Comparison of ENCODE assay signal across 26 mouse cellular contexts in genomic region chr4:136969096-136969495, GRCm38 (mm10). TPM values are rescaled to one million over a fixed set of nuclear protein-coding genes. Genes with fewer than 3 reads are reported as not detected.
DNase-seq lines count a peak whose midpoint lies in the region; ATAC-seq and TF ChIP-seq lines count a peak whose summit lies in the region.
"Had no signal": no experiment of that assay in that cellular context is flagged by ENCODE, and none has a peak within 500 bp of the region (broad histone marks: within the 10 kb centered on the region; RNA-seq: fewer than 3 reads in every experiment).

No protein-coding gene starts in this region.

- H3K9me3 ChIP-seq in hindbrain, embryonic 10.5 days = no peaks in the 10 kb centered on the region
- H3K9me3 ChIP-seq in hindbrain, embryonic 14.5 days (ENCODE audit: control insufficient read depth, low read length) = no peaks in the 10 kb centered on the region
- H3K9me3 ChIP-seq in midbrain, embryonic 14.5 days (ENCODE audit: control insufficient read depth, low read length) = no peaks in the 10 kb centered on the region
- no peaks in the 10 kb centered on the region for H3K9me3 ChIP-seq in midbrain, embryonic 16.5 days (replicated peaks; ENCODE audit: control insufficient read depth, low read length, poor library complexity, severe bottlenecking)
- peaks cover 5% of the 10 kb centered on the region for H3K9me3 ChIP-seq in CH12.LX (replicated peaks; ENCODE audit: low read length)
- H3K9me3 ChIP-seq: forebrain, embryonic 12.5 days; forebrain, embryonic 15.5 days; G1E; heart, embryonic 10.5 days; heart, embryonic 13.5 days; hindbrain, embryonic 12.5 days had no signal

- no peak for TF ChIP-seq POLR2A in CH12.LX (IDR thresholded peaks at IDR 0.05; ENCODE audit: low read depth, low read length)

- no peaks in the 10 kb centered on the region for H3K36me3 ChIP-seq in hindbrain, embryonic 10.5 days
- no peaks in the 10 kb centered on the region for H3K36me3 ChIP-seq in hindbrain, embryonic 14.5 days (replicated peaks; ENCODE audit: control insufficient read depth, insufficient read depth)
- H3K36me3 ChIP-seq in midbrain, embryonic 14.5 days (ENCODE audit: control insufficient read depth, insufficient read depth, low read length) = no peaks in the 10 kb centered on the region
- no peaks in the 10 kb centered on the region for H3K36me3 ChIP-seq in midbrain, embryonic 16.5 days (ENCODE audit: control insufficient read depth, insufficient read depth, low read length)
- no peaks in the 10 kb centered on the region for H3K36me3 ChIP-seq in CH12.LX (replicated peaks in 1 of 2; ENCODE audit: control insufficient read depth in 1 of 2, insufficient read depth in 1 of 2, low read length in 1 of 2)
- H3K36me3 ChIP-seq: forebrain, embryonic 12.5 days; forebrain, embryonic 15.5 days; G1E; heart, embryonic 10.5 days; heart, embryonic 13.5 days; hindbrain, embryonic 12.5 days had no signal

- WGBS in hindbrain, embryonic 10.5 days = 54% methylated on average over 8 of the region's 8 CpGs
- 53% methylated on average over 8 of the region's 8 CpGs for WGBS in hindbrain, embryonic 14.5 days
- WGBS in midbrain, embryonic 14.5 days = 55% methylated on average over 8 of the region's 8 CpGs
- 52% methylated on average over 8 of the region's 8 CpGs for WGBS in midbrain, embryonic 16.5 days

- in situ Hi-C loops in CH12.LX (cut with MboI; ENCODE audit: low pct_ligation_motif_present, low pct_unique_long_range_greater_than_20kb, low sequenced_read_pairs) = loop anchor here (5.0 kb wide), 1 partner anchor 37 kb away; no protein-coding TSS in a partner anchor

- H3K4me2 ChIP-seq in hindbrain, embryonic 14.5 days (replicated peaks) = no peak overlapping the region
- H3K4me2 ChIP-seq in midbrain, embryonic 14.5 days (ENCODE audit: low read length) = no peak overlapping the region
- H3K4me2 ChIP-seq in midbrain, embryonic 16.5 days (ENCODE audit: low read length) = no peak overlapping the region
- H3K4me2 ChIP-seq in CH12.LX (ENCODE audit: insufficient read depth, low read depth, poor library complexity, severe bottlenecking) = peak overlapping the region; percentile 40
- H3K4me2 ChIP-seq: forebrain, embryonic 12.5 days; forebrain, embryonic 15.5 days; heart, embryonic 13.5 days; hindbrain, embryonic 12.5 days had no signal

- no peak for TF ChIP-seq CTCF in CH12.LX (conservative IDR thresholded peaks at IDR 0.05 in 1 of 2, IDR thresholded peaks at IDR 0.05 in 1 of 2; ENCODE audit: low read depth in 2 of 2, low read length in 2 of 2)

- 0 out of 2 replicates have a peak overlapping the region, but pooled peaks have one; percentile 13 for H3K27ac ChIP-seq in hindbrain, embryonic 10.5 days
- H3K27ac ChIP-seq in hindbrain, embryonic 14.5 days = no peak overlapping the region
- H3K27ac ChIP-seq in midbrain, embryonic 14.5 days (replicated peaks; ENCODE audit: low read depth, low read length) = peak overlapping the region; percentile 13; the same call in 1 of the 2 replicates
- no peak overlapping the region for H3K27ac ChIP-seq in midbrain, embryonic 16.5 days (ENCODE audit: low read length)
- peak overlapping the region; percentile 46; the same call in 1 of the 2 replicates for H3K27ac ChIP-seq in CH12.LX (ENCODE audit: insufficient read depth, low read depth)
- H3K27ac ChIP-seq: forebrain, embryonic 12.5 days; forebrain, embryonic 15.5 days; heart, embryonic 10.5 days; heart, embryonic 13.5 days; hindbrain, embryonic 12.5 days had no signal

- dilution Hi-C loops in CH12.LX (cut with MboI; ENCODE audit: extremely low pct_ligation_motif_present, extremely low pct_unique_long_range_greater_than_20kb, low sequenced_read_pairs) = no loop called here

- peaks cover 80% of the 10 kb centered on the region for H3K4me1 ChIP-seq in hindbrain, embryonic 10.5 days (replicated peaks)
- peaks cover 41% of the 10 kb centered on the region for H3K4me1 ChIP-seq in hindbrain, embryonic 14.5 days (replicated peaks; ENCODE audit: control insufficient read depth, insufficient read depth, low read length)
- peaks cover 54% of the 10 kb centered on the region for H3K4me1 ChIP-seq in midbrain, embryonic 14.5 days (ENCODE audit: control insufficient read depth, insufficient read depth, low read length)
- H3K4me1 ChIP-seq in midbrain, embryonic 16.5 days (ENCODE audit: control insufficient read depth, insufficient read depth, low read length) = peaks cover 29% of the 10 kb centered on the region
- peaks cover 11 to 24% of the 10 kb centered on the region in 2 experiments for H3K4me1 ChIP-seq in CH12.LX (ENCODE audit: control insufficient read depth in 1 of 2, insufficient read depth in 2 of 2)

- ATAC-seq in hindbrain, embryonic 14.5 days (ENCODE audit: low FRiP score) = no peak
- ATAC-seq in midbrain, embryonic 14.5 days (ENCODE audit: low FRiP score, low TSS enrichment) = no peak
- no peak for ATAC-seq in midbrain, embryonic 16.5 days
- ATAC-seq: forebrain, embryonic 15.5 days; hindbrain, embryonic 16.5 days; Patski had no signal

- H3K27me3 ChIP-seq in hindbrain, embryonic 10.5 days (ENCODE audit: insufficient read depth, poor library complexity, severe bottlenecking) = peaks cover 92% of the 10 kb centered on the region
- H3K27me3 ChIP-seq in hindbrain, embryonic 14.5 days (ENCODE audit: control insufficient read depth, insufficient read depth, low read length) = peaks cover 31% of the 10 kb centered on the region
- peaks cover 46% of the 10 kb centered on the region for H3K27me3 ChIP-seq in midbrain, embryonic 14.5 days (ENCODE audit: control insufficient read depth, insufficient read depth, low read length)
- peaks cover 10% of the 10 kb centered on the region for H3K27me3 ChIP-seq in midbrain, embryonic 16.5 days (ENCODE audit: control insufficient read depth, insufficient read depth, low read depth, low read length)
- H3K27me3 ChIP-seq in CH12.LX (replicated peaks) = peaks cover 89% of the 10 kb centered on the region
- H3K27me3 ChIP-seq: Patski had no signal

- DNase-seq in hindbrain, embryonic 10.5 days (ENCODE audit: low spot score) = no peak
- DNase-seq in hindbrain, embryonic 14.5 days (ENCODE audit: low spot score) = no peak
- no peak for DNase-seq in midbrain, embryonic 14.5 days
- DNase-seq in 3134 (ENCODE audit: extremely low read depth, insufficient read length, low spot score) = peak; percentile 29
- DNase-seq in CH12.LX (ENCODE audit: extremely low read depth) = peak; percentile 70
- DNase-seq in heart, adult 8-10 months (ENCODE audit: low spot score) = no peak
- DNase-seq: adrenal gland, postnatal 10 days; adrenal gland, postnatal 36 days; cerebellum, adult 18-20 months; cerebellum, adult 9-10 months; cerebellum, postnatal 14 days; gastrocnemius, postnatal 25 days; heart, adult 18-20 months; heart, postnatal 14 days; heart, postnatal 4 days had no signal

- no peak overlapping the region for H3K9ac ChIP-seq in hindbrain, embryonic 14.5 days
- no peak overlapping the region for H3K9ac ChIP-seq in midbrain, embryonic 14.5 days (replicated peaks; ENCODE audit: low read length)
- no peak overlapping the region for H3K9ac ChIP-seq in midbrain, embryonic 16.5 days (ENCODE audit: low read depth, low read length)
- no peak overlapping the region for H3K9ac ChIP-seq in CH12.LX (ENCODE audit: insufficient read depth, low read depth)
- H3K9ac ChIP-seq: forebrain, embryonic 12.5 days; forebrain, embryonic 15.5 days; heart, embryonic 13.5 days; hindbrain, embryonic 12.5 days had no signal

- no peak for TF ChIP-seq EP300 in CH12.LX (IDR thresholded peaks at IDR 0.05; ENCODE audit: low read length)

- no peaks in the 10 kb centered on the region for H3K79me2 ChIP-seq in CH12.LX (replicated peaks; ENCODE audit: control insufficient read depth, extremely low read depth, insufficient read depth, poor library complexity, severe bottlenecking)

- H3K4me3 ChIP-seq in hindbrain, embryonic 10.5 days = no peak overlapping the region
- no peak overlapping the region for H3K4me3 ChIP-seq in hindbrain, embryonic 14.5 days (replicated peaks; ENCODE audit: low read length)
- H3K4me3 ChIP-seq in midbrain, embryonic 14.5 days (replicated peaks; ENCODE audit: low read depth, low read length) = no peak overlapping the region
- H3K4me3 ChIP-seq in midbrain, embryonic 16.5 days (ENCODE audit: low read depth, low read length) = no peak overlapping the region
- H3K4me3 ChIP-seq in CH12.LX (replicated peaks in 1 of 3; ENCODE audit: low read depth in 2 of 3, low read length in 2 of 3, poor library complexity in 1 of 3) = no peak overlapping the region
- H3K4me3 ChIP-seq: forebrain, embryonic 12.5 days; forebrain, embryonic 15.5 days; heart, embryonic 10.5 days; heart, embryonic 13.5 days; hindbrain, embryonic 12.5 days had no signal

- no peak for TF ChIP-seq RAD21 in CH12.LX (IDR thresholded peaks at IDR 0.05; ENCODE audit: low read depth, low read length)

TF ChIP-seq in CH12.LX, 34 proteins besides CTCF, POLR2A, EP300 and RAD21 (continues in another document):
- TF ChIP-seq RCOR1 (conservative IDR thresholded peaks at IDR 0.05; ENCODE audit: low read depth, low read length) = no peak
- TF ChIP-seq USF1 (IDR thresholded peaks at IDR 0.05; ENCODE audit: low read depth, low read length) = peak; percentile 57
- TF ChIP-seq ZKSCAN1 (IDR thresholded peaks at IDR 0.05; ENCODE audit: borderline replicate concordance, low read depth, low read length) = no peak
- peak; percentile 83 for TF ChIP-seq ETS1 (conservative IDR thresholded peaks at IDR 0.05; ENCODE audit: low read depth, low read length)
- TF ChIP-seq MAX (IDR thresholded peaks at IDR 0.05; ENCODE audit: low read length) = peak; percentile 87
- no peak for TF ChIP-seq POLR2AphosphoS2 (IDR thresholded peaks at IDR 0.05; ENCODE audit: low read depth, low read length)
- peak; percentile 61; the same call in 1 of the 2 replicates for TF ChIP-seq MYC (IDR thresholded peaks at IDR 0.05; ENCODE audit: low read depth, low read length)
- peak; percentile 100 for TF ChIP-seq TCF12 (IDR thresholded peaks at IDR 0.05; ENCODE audit: low read depth, low read length)
- peak; percentile 82 for TF ChIP-seq MXI1 (IDR thresholded peaks at IDR 0.05; ENCODE audit: low read depth, low read length)
- no peak for TF ChIP-seq KAT2A (IDR thresholded peaks at IDR 0.05; ENCODE audit: insufficient replicate concordance, low read length)
- TF ChIP-seq USF2 (conservative IDR thresholded peaks at IDR 0.05; ENCODE audit: low read depth, low read length) = 0 out of 2 replicates have a peak, but pooled peaks have one; percentile 8
- no peak for TF ChIP-seq PAX5 (IDR thresholded peaks at IDR 0.05; ENCODE audit: low read length)

RNA-seq across cellular contexts. Expression of gene Epha8, which starts 12.5 kb away (rescaled TPM):
- 2.4 and 4.6 TPM in 2 replicates for polyA plus RNA-seq in hindbrain, embryonic 10.5 days (2016; fragmentation: Nextera tagmentation; extraction: Ambion mirVana)
- polyA plus RNA-seq in hindbrain, embryonic 14.5 days (2014; fragmentation: Nextera tagmentation; extraction: Ambion mirVana) = 13.8 and 15.5 TPM in 2 replicates
- polyA plus RNA-seq in midbrain, embryonic 14.5 days (2014; fragmentation: Nextera tagmentation; extraction: Ambion mirVana) = 18.5 and 20.5 TPM in 2 replicates
- polyA plus RNA-seq in midbrain, embryonic 16.5 days (2015; fragmentation: Nextera tagmentation; extraction: Ambion mirVana) = 18.4 and 20.7 TPM in 2 replicates
- total RNA-seq in CH12.LX (2012; rRNA removed) (not detected in 2 replicates), CH12.LX (2014; rRNA removed) (not detected in 2 replicates)
- not detected in 2 replicates for polyA plus RNA-seq in CH12.LX (2012; ENCODE audit: insufficient read length, low read depth)
- under 1 TPM in 1 of 4 experiments, not detected in 3; 0.13 TPM for total RNA-seq in heart, adult 8-10 months (2022)
- total RNA-seq: gastrocnemius, adult 8-10 months; gastrocnemius, postnatal 25 days; heart, postnatal 14 days; heart, postnatal 4 days had no signal
- polyA plus RNA-seq: G1E; heart, embryonic 16.5 days; Patski had no signal

Comparison
In these comparisons a context has a peak if more than half of its experiments do, and no peak if none do; other contexts are left out.
1. H3K27ac ChIP-seq: peak in hindbrain, embryonic 10.5 days (single experiment), midbrain, embryonic 14.5 days (single experiment) and CH12.LX (single experiment); none in hindbrain, embryonic 14.5 days (single experiment) and midbrain, embryonic 16.5 days (single experiment).
2. DNase-seq: peak in 3134 (single experiment) and CH12.LX (single experiment); none in hindbrain, embryonic 10.5 days (single experiment), hindbrain, embryonic 14.5 days (single experiment), midbrain, embryonic 14.5 days (single experiment) and heart, adult 8-10 months (single experiment).